Mouse (Mus musculus) liver, postnatal 0 days (tissue): ENCODE measurements around the gene Rack1.

ENCODE experiments used
- CTCF ChIP-seq: sonication (generic); IDR thresholded peaks from 2 replicates; pipeline ENCODE4 v1.5.1; 2016; ENCODE audit warnings: antibody characterized with exemption, low read depth
- EP300 ChIP-seq: IDR thresholded peaks from 2 replicates; pipeline ENCODE4 v1.6.1; 2016; ENCODE audit warnings: antibody characterized with exemption, low read depth, mild to moderate bottlenecking

- no peak for TF ChIP-seq EP300
- no peak for TF ChIP-seq CTCF
Observed at GRCm38 (mm10) chr11:48852624-48853473, 52.7 kb downstream of the Rack1 start.
